Mouse (Mus musculus) kidney, adult 2 months (tissue): ENCODE measurements around the gene Pank3. TPM values are rescaled to one million over a fixed set of nuclear protein-coding genes. Genes with fewer than 3 reads are reported as not detected.
A peak's percentile ranks its signal among the peaks of the same experiment; 100 is the strongest.

Experiments used
- DNase-seq: peaks from one replicate; pipeline ENCODE4 v3.0.0; 2021
- H3K27ac ChIP-seq: fragments of 200-500 bp; 2 replicates; pipeline ENCODE4 v1.5.1; 2012; ENCODE audit warnings: low read depth, low read length, control low read depth, inconsistent platforms; ENCODE audit not compliant: insufficient read depth
- H3K27me3 ChIP-seq: fragments of 200-500 bp; replicated peaks from 2 replicates; pipeline ENCODE4 v1.6.1; 2012; ENCODE audit warnings: mild to moderate bottlenecking, moderate library complexity, low read length, inconsistent platforms; ENCODE audit not compliant: control insufficient read depth, insufficient read depth
- H3K36me3 ChIP-seq: fragments of 200-500 bp; 2 replicates; pipeline ENCODE4 v1.6.1; 2012; ENCODE audit warnings: mild to moderate bottlenecking, moderate library complexity, low read length, inconsistent platforms; ENCODE audit not compliant: control insufficient read depth, insufficient read depth
- H3K4me1 ChIP-seq: fragments of 200-500 bp; 2 replicates; pipeline ENCODE4 v1.6.1; 2011; ENCODE audit warnings: low read length; ENCODE audit not compliant: control insufficient read depth, insufficient read depth
- H3K4me3 ChIP-seq: fragments of 200-500 bp; 2 replicates; pipeline ENCODE4 v1.5.1; 2011; ENCODE audit warnings: mild to moderate bottlenecking, low read depth, low read length, control low read depth; ENCODE audit not compliant: insufficient read depth
- CTCF ChIP-seq: fragments of 200-500 bp; conservative IDR thresholded peaks from 2 replicates; pipeline ENCODE4 v1.5.1; 2011; ENCODE audit warnings: low read depth, mild to moderate bottlenecking, control low read depth, low read length, moderate library complexity, mixed read lengths; ENCODE audit not compliant: insufficient read depth, insufficient read length
- POLR2A ChIP-seq: fragments of 200-500 bp; IDR thresholded peaks from one replicate; pipeline ENCODE4 v1.6.1; 2011; ENCODE audit warnings: low read depth, low read length, control low read depth
- WGBS: fragments of 180-500 bp; shearing (Covaris S2); methylation state at CpG from one replicate; pipeline ENCODE4 v1.1.7; 2018; 5-methylcytosine and 5-hydroxymethylcytosine counted together
- polyA plus RNA-seq: library from polyadenylated mRNA; depleted of rRNA; stranded (reverse); fragments of >200 nt; gene quantifications from 2 replicates; pipeline ENCODE4 v1.2.3, GENCODE M21; 2012

Gene Pank3
- polyA plus RNA-seq, 1 experiment = 10.4 TPM

GRCm38 (mm10) chr11:35756411-35757303, 12.6 kb upstream of the Pank3 start:
- 83% methylated on average over 11 of the region's 11 CpGs for WGBS
- H3K4me3 ChIP-seq = no peak overlapping the region
- no peak for DNase-seq
- no peaks in the 10 kb centered on the region for H3K27me3 ChIP-seq
- no peaks in the 10 kb centered on the region for H3K36me3 ChIP-seq
- H3K27ac ChIP-seq = no peak overlapping the region
- H3K4me1 ChIP-seq = no peaks in the 10 kb centered on the region
- no peak for TF ChIP-seq POLR2A

GRCm38 (mm10) chr11:35760001-35760626, 9.2 kb upstream of the Pank3 start:
- Histone ChIP-seq H3K36me3 (no peaks in the 10 kb centered on the region), H3K4me1 (no peaks in the 10 kb centered on the region), H3K27me3 (no peaks in the 10 kb centered on the region), H3K4me3 (no peak overlapping the region), H3K27ac (no peak overlapping the region)
- DNase-seq = no peak
- WGBS = 92% methylated on average over 7 of the region's 7 CpGs
- TF ChIP-seq CTCF = no peak
- no peak for TF ChIP-seq POLR2A

GRCm38 (mm10) chr11:35760627-35761003, 8.7 kb upstream of the Pank3 start:
- H3K4me3 ChIP-seq = no peak overlapping the region
- 96% methylated on average over 4 of the region's 4 CpGs for WGBS
- H3K4me1 ChIP-seq = no peaks in the 10 kb centered on the region
- H3K36me3 ChIP-seq = no peaks in the 10 kb centered on the region
- no peaks in the 10 kb centered on the region for H3K27me3 ChIP-seq
- TF ChIP-seq POLR2A (no peak), CTCF (no peak)
- no peak overlapping the region for H3K27ac ChIP-seq
- DNase-seq = no peak

GRCm38 (mm10) chr11:35766845-35767244, 2.4 kb upstream of the Pank3 start:
- TF ChIP-seq POLR2A = no peak
- no peak for TF ChIP-seq CTCF
- no peaks in the 10 kb centered on the region for H3K36me3 ChIP-seq
- H3K4me3 ChIP-seq = no peak overlapping the region
- no peak for DNase-seq
- H3K4me1 ChIP-seq = peaks cover 4% of the 10 kb centered on the region; the same call in 1 of the 2 replicates
- 82% methylated on average over 5 of the region's 5 CpGs for WGBS
- no peaks in the 10 kb centered on the region for H3K27me3 ChIP-seq
- no peak overlapping the region for H3K27ac ChIP-seq

DNA sequence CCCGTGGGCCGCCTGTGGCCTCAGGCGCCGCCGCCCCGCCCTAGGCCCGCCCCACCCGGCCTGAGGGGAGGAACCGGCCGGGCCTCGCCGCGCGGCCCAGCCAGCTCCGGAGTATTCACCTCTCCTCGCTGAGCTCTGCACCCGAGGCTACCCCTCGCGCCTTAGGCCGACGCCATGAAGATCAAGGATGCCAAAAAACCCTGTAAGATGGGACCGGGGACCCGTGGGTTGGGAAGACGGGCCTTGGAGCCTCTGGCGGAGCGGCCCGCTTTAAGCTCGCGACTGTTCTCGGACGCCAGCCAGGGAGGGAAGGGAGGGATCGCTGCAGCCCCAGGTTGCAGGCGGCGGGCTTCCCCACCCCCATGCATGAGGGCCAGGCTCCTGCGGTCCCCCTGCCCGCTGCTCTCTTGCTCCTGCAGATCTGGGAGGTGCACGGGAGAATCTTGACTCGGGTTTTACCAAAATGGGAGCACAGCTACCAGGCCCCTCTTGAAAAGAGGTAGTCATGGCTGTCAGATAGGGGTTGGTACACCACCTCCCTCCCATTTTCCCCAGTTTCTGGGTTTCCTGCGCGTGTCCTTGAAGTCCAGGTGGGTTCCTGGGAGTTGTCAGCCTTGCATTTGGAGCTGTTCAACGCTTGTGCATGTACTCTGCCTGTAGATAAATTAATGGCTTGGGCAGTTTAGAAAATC, 608 bp downstream of the Pank3 start:
- Histone ChIP-seq H3K36me3 (no peaks in the 10 kb centered on the region), H3K4me1 (peaks cover 9% of the 10 kb centered on the region; the same call in 1 of the 2 replicates), H3K27me3 (no peaks in the 10 kb centered on the region), H3K27ac (peak overlapping the region; percentile 94), H3K4me3 (peak overlapping the region; percentile 99)
- no peak for TF ChIP-seq CTCF
- peak; percentile 42 for TF ChIP-seq POLR2A
- WGBS = under 1% methylated on average over 38 of the region's 41 CpGs
- no peak for DNase-seq

GRCm38 (mm10) chr11:35770741-35771504, 1.6 kb downstream of the Pank3 start:
- no peak for TF ChIP-seq CTCF
- no peak for TF ChIP-seq POLR2A
- H3K27me3 ChIP-seq = no peaks in the 10 kb centered on the region
- peak; percentile 47 for DNase-seq
- peak overlapping the region; percentile 67 for H3K27ac ChIP-seq
- H3K4me3 ChIP-seq = peak overlapping the region; percentile 99
- WGBS = 39% methylated on average over 9 of the region's 9 CpGs
- H3K4me1 ChIP-seq = peaks cover 9% of the 10 kb centered on the region; the same call in 1 of the 2 replicates
- H3K36me3 ChIP-seq = no peaks in the 10 kb centered on the region
